Mouse (Mus musculus) heart, adult 2 months (tissue): ENCODE measurements around the gene Podxl2. TPM values are rescaled to one million over a fixed set of nuclear protein-coding genes. Genes with fewer than 3 reads are reported as not detected.

Source experiments
- DNase-seq, 2 experiments: peaks; one replicate each; pipeline ENCODE4 v3.0.0; 2021
- H3K27ac ChIP-seq: fragments of 200-600 bp; 2 replicates; pipeline ENCODE4 v1.8.1; 2022
- H3K27me3 ChIP-seq: fragments of 200-500 bp; 2 replicates; pipeline ENCODE4 v1.6.1; 2012; ENCODE audit warnings: mild to moderate bottlenecking, low read length, inconsistent platforms, mixed read lengths; ENCODE audit not compliant: control insufficient read depth, insufficient read depth
- H3K36me3 ChIP-seq: fragments of 200-500 bp; 2 replicates; pipeline ENCODE4 v1.6.1; 2012; ENCODE audit warnings: low read length, inconsistent platforms; ENCODE audit not compliant: control insufficient read depth, insufficient read depth
- H3K4me1 ChIP-seq: fragments of 200-500 bp; 2 replicates; pipeline ENCODE4 v1.6.1; 2011; ENCODE audit warnings: low read length; ENCODE audit not compliant: control insufficient read depth, insufficient read depth
- H3K4me3 ChIP-seq: fragments of 200-600 bp; 2 replicates; pipeline ENCODE4 v1.8.1; 2022
- H3K79me2 ChIP-seq: fragments of 200-500 bp; replicated peaks from 2 replicates; pipeline ENCODE4 v1.6.1; 2012; ENCODE audit warnings: mild to moderate bottlenecking, inconsistent platforms, low read length, moderate library complexity, mixed read lengths; ENCODE audit not compliant: control insufficient read depth, insufficient read depth
- H3K9ac ChIP-seq: fragments of 200-500 bp; 2 replicates; pipeline ENCODE4 v1.6.1; 2012; ENCODE audit warnings: low read depth, mild to moderate bottlenecking, control low read depth, inconsistent platforms, low read length, mixed read lengths
- CTCF ChIP-seq: fragments of 200-600 bp; IDR thresholded peaks from 2 replicates; pipeline ENCODE4 v1.8.1; 2022; ENCODE audit warnings: antibody characterized with exemption, mild to moderate bottlenecking, moderate library complexity
- EP300 ChIP-seq: fragments of 200-500 bp; IDR thresholded peaks from 2 replicates; pipeline ENCODE4 v1.6.1; 2011; ENCODE audit warnings: low read depth, low read length, control low read depth; ENCODE audit not compliant: insufficient read depth
- POLR2A ChIP-seq: fragments of 200-500 bp; IDR thresholded peaks from 2 replicates; pipeline ENCODE4 v1.6.1; 2011; ENCODE audit warnings: mild to moderate bottlenecking, low read depth, low read length, control low read depth; ENCODE audit not compliant: insufficient read depth
- WGBS: fragments of 180-500 bp; shearing (Covaris S2); methylation state at CpG from one replicate; pipeline ENCODE4 v1.1.7; 2018; 5-methylcytosine and 5-hydroxymethylcytosine counted together
- intact Hi-C: fragments of 180-260 bp; cut with DNase I; formaldehyde crosslinking; loops from one replicate; pipeline ENCODE4 v1.15.1; 2025
- polyA plus RNA-seq: library from polyadenylated mRNA; depleted of rRNA; stranded (reverse); fragments of >200 nt; gene quantifications from 2 replicates; pipeline ENCODE4 v1.2.3, GENCODE M21; 2012
- total RNA-seq, 2 experiments: library from RNA; stranded (reverse); gene quantifications; 2 replicates each; pipeline ENCODE4 v1.2.3; 2021

The Podxl2 gene
- total and polyA plus RNA-seq, 3 experiments, result 13.1 to 26.2 (median 15.9) TPM

- Histone ChIP-seq H3K4me1 (peaks cover 3% of the 10 kb centered on the region; the same call in 1 of the 2 replicates), H3K9ac (no peak overlapping the region), H3K27me3 (no peaks in the 10 kb centered on the region), H3K4me3 (no peak overlapping the region), H3K36me3 (no peaks in the 10 kb centered on the region), H3K79me2 (no peaks in the 10 kb centered on the region), H3K27ac (no peak overlapping the region)
- whole genome bisulfite sequencing, result 22% methylated on average over 8 of the region's 8 CpGs
- intact Hi-C loops, result loop anchor here (1.0 to 5.0 kb wide), 3 partner anchors 199 to 284 kb away; no protein-coding TSS in a partner anchor
- DNase-seq, result peak; percentile 71 to 73
- TF ChIP-seq POLR2A (no peak), EP300 (peak; percentile 61; the same call in 1 of the 2 replicates), CTCF (peak; percentile 92)
Observed at GRCm38 (mm10) chr6:88831456-88831855, 43.4 kb downstream of the Podxl2 start.

DNA sequence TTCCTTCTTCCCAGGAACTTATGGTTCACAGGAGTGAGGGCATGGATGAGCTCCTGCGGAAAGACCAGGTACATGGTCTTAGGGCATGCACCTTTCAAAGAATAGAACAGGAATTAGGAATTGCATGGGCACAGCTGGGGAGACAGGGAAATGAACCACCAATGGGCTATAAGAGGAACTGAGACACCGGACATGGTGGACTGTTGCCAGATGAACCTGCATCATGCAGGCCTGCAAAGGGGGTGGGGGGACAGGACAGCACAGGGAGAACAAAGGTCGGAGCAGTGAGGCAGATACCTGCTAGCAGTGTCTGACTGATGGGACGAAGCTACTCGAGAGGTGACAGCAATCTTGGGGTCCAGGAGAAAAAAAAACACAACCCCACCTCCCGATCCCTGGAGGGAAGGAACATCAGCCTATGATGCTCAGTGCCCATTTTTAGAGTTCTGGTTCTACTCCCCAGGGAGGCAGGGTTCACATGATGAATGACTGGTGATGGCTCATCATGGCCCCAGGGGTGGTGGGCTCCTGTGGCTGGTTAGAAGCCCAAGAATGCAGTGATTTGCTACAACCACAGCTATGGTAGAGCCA is 44.6 kb downstream of the Podxl2 start:
- H3K4me3 ChIP-seq, result no peak overlapping the region
- H3K9ac ChIP-seq, result no peak overlapping the region
- WGBS, result 69% methylated on average over 6 of the region's 6 CpGs
- TF ChIP-seq EP300, result no peak
- no peak for TF ChIP-seq POLR2A
- TF ChIP-seq CTCF, result no peak
- no peaks in the 10 kb centered on the region for H3K36me3 ChIP-seq
- H3K4me1 ChIP-seq, result peaks cover 3% of the 10 kb centered on the region; the same call in 1 of the 2 replicates
- no peak overlapping the region for H3K27ac ChIP-seq
- DNase-seq, result no peak
- no peaks in the 10 kb centered on the region for H3K27me3 ChIP-seq
- intact Hi-C loops, result loop anchor here (5.0 kb wide), 2 partner anchors 198 to 283 kb away; no protein-coding TSS in a partner anchor
- no peaks in the 10 kb centered on the region for H3K79me2 ChIP-seq

GRCm38 (mm10) chr6:88829579-88829978 is 45.3 kb downstream of the Podxl2 start:
- intact Hi-C loops, result no loop called here
- TF ChIP-seq EP300 (no peak), POLR2A (no peak), CTCF (no peak)
- 88% methylated on average over 4 of the region's 4 CpGs for WGBS
- Histone ChIP-seq H3K79me2 (no peaks in the 10 kb centered on the region), H3K4me3 (no peak overlapping the region), H3K9ac (no peak overlapping the region), H3K27me3 (no peaks in the 10 kb centered on the region), H3K36me3 (no peaks in the 10 kb centered on the region), H3K27ac (no peak overlapping the region), H3K4me1 (peaks cover 3% of the 10 kb centered on the region; the same call in 1 of the 2 replicates)
- DNase-seq, result no peak

DNA sequence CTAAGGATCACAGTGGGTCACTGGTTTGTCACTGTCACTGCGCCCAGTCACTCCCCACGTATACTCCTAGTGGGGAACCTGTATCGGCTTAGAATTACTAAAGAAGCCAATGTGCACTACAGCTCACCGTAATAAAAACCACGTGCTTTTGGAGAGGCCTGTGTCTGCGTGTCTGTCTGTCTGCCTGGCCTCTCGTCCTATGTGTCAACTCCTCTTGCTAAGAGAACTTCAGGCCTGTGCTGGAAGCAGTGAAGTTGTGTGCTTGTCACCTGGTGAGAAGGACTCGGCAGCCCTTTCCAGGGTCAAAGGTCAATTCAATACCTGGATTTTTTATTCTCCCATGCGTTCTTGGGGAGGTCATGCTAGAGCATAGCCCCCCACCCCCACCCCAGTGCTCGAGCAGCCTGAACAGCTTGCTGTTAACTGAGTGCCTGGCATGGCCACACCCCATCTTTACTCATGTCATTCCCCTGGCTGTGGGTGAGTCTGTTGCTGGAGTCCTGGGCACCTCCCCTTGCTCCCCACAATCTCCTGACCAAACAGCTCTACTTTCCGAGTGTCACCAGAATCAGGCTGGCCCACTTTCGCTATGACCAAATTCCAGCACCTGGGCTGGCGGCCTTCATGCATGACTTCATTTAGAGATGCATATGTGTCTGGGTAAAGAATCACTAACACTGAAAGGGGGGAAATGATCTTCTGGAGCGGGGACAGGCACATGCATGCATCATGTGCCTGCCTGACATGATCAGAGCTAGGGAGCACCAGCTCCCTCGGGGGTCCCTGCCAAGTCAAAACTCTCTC is 46.4 kb downstream of the Podxl2 start:
- no peak overlapping the region for H3K4me3 ChIP-seq
- TF ChIP-seq POLR2A (no peak), CTCF (no peak), EP300 (no peak)
- DNase-seq, result no peak
- H3K27ac ChIP-seq, result no peak overlapping the region
- no peaks in the 10 kb centered on the region for H3K79me2 ChIP-seq
- WGBS, result 78% methylated on average over 15 of the region's 15 CpGs
- H3K27me3 ChIP-seq, result no peaks in the 10 kb centered on the region
- intact Hi-C loops, result no loop called here
- H3K4me1 ChIP-seq, result peaks cover 3% of the 10 kb centered on the region; the same call in 1 of the 2 replicates
- no peak overlapping the region for H3K9ac ChIP-seq
- H3K36me3 ChIP-seq, result no peaks in the 10 kb centered on the region

DNA sequence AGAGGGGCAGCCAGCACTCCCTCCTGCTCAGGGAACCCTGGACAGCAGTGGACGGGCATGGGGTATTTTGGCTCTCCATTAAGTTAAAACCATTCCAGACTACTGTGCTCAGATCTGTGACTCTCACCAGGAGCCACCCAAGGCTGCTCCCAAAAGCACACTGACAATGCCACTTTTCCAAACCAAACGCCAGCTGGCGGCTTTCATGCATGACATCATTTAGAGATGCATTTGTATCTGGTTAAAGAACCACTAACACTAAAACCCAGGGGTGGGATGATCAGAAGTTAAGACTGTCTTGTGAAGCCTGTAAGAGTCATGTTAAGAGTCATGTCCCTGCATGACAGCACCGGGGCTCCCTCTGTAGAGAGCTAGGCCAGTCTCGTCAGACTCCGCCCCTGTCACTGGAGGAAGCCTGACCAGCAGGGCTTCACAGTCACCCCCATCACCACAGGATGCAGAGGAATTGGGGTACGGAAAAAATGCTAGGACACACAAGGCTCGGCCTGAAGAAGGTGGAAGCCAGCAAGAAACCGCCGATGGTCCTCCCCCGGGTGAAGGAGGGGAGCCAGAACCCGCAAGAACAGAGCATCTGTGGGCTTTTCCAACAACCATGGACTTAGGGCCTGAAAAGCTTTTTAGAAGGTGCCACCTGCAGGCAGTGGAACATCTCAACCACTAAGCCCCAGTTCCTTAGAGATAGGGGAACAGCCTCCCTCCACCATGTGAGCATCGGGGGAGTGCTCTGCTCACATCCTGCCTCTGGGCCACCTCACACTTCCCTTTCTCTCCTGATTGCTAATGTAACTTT is 47.2 kb downstream of the Podxl2 start:
- no peaks in the 10 kb centered on the region for H3K79me2 ChIP-seq
- intact Hi-C loops, result loop anchor here (2.0 kb wide), 1 partner anchor 103 kb away; the partner anchor contains the start of gene Mgll
- H3K27ac ChIP-seq, result no peak overlapping the region
- H3K27me3 ChIP-seq, result no peaks in the 10 kb centered on the region
- H3K9ac ChIP-seq, result no peak overlapping the region
- no peak overlapping the region for H3K4me3 ChIP-seq
- no peaks in the 10 kb centered on the region for H3K36me3 ChIP-seq
- TF ChIP-seq EP300 (no peak), CTCF (peak; percentile 15; the same call in 1 of the 2 replicates), POLR2A (no peak)
- H3K4me1 ChIP-seq, result peaks cover 3% of the 10 kb centered on the region; the same call in 1 of the 2 replicates
- no peak for DNase-seq
- WGBS, result 56% methylated on average over 13 of the region's 13 CpGs
